Mouse (Mus musculus): ENCODE data around the gene Vmn2r52.
"Not testable (repeated sequence)": the region's sequence is repeated elsewhere in the genome, so short reads cannot be mapped to it uniquely, and the experiment has no call there.

Gene Vmn2r52

GRCm38 (mm10) chr7:10176473-10176872 lies at the start of gene Vmn2r52:
Vmn2r52 (minus strand) TSS chr7:10176573.
- DNase-seq = no peak

GRCm38 (mm10) chr7:10105641-10106040 lies 70.7 kb downstream of the Vmn2r52 start, which contains the start of gene Vmn2r51:
Vmn2r51 (minus strand) TSS chr7:10105741.
- DNase-seq = not testable (repeated sequence)

All from kidney, postnatal 36 days (tissue).